Mouse (Mus musculus): ENCODE data around the gene Angel1.

Angel1 gene

DNA sequence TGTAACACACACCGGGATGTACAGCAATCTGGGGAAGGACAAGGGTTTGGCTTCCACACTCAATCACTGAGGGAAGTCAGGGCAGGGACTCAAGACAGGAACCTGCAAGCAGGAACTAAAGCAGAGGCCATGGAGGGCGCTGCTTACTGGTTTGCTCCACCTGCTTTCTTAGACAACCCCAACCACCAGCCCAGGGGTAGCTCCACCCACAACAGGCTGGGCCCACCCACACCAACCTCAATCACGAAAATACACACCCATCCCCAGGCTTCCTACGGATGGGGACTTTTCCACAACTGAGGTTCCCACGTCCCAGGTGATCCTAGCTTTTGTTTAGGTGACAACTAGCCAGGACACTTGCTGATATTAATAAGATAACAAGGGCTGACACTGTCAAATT is 20.4 kb downstream of the Angel1 start:
- in situ Hi-C loops (cut with MboI, MseI) = no loop called here

DNA sequence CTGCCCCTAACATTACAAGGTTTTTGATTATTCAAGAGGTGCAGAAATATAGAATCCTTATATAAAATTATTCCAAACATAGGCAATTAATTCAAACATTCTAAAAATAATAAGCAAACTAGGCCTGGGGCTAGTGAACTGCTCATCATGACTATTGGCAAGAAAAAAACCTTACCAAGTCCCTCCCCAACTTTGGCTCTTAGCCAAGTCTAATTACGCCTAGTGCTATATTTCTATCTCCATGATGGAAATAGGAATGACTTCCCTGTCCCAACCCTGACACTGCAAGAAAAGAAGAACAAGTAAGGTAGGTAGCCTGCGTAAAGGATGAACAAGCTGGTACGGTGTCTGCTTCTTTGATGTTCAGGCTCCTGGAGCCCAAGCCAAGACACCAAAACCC is 23.6 kb downstream of the Angel1 start:
- in situ Hi-C loops (cut with MboI, MseI) = no loop called here

DNA sequence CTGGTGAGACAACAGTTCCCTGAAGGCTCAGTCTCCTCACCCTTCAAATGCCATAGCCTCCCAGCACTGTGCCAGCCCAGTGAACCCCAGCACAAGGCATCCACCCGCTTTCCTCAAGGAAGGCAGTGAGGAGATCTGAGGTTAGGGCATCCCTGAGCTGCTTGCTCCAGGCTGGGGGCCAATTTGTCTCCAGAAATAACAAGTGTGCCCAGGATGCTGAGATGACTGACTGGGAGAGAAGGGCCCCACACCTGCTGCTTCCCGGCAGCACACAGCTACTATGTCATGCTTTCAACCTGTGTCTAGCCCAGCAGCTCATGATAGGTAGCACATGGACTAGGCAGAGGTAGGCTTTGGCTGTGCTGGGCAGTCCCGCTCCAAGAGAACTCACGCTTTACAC is 24.8 kb downstream of the Angel1 start:
- in situ Hi-C loops (cut with MboI, MseI) = no loop called here

DNA sequence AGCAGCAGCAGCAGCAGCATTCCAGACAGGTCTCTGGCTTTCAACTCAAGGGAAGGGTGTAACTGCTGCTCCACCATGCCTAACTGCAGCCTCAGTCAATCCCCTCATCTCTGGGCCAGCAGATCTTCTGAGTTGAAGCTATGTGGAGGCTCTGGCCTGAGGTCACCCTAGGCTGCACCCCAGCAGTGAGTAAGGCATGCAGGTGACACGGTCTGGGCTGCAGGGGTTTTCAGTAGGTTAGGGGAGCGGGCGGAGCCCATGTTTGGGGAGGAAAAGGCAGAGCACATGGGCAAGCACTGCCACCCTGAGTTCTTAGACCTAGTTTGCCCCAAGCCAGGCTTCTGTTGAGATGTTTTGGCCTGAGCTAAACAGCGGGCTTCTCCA is 25.3 kb downstream of the Angel1 start:
- in situ Hi-C loops (cut with MboI, MseI) = no loop called here

DNA sequence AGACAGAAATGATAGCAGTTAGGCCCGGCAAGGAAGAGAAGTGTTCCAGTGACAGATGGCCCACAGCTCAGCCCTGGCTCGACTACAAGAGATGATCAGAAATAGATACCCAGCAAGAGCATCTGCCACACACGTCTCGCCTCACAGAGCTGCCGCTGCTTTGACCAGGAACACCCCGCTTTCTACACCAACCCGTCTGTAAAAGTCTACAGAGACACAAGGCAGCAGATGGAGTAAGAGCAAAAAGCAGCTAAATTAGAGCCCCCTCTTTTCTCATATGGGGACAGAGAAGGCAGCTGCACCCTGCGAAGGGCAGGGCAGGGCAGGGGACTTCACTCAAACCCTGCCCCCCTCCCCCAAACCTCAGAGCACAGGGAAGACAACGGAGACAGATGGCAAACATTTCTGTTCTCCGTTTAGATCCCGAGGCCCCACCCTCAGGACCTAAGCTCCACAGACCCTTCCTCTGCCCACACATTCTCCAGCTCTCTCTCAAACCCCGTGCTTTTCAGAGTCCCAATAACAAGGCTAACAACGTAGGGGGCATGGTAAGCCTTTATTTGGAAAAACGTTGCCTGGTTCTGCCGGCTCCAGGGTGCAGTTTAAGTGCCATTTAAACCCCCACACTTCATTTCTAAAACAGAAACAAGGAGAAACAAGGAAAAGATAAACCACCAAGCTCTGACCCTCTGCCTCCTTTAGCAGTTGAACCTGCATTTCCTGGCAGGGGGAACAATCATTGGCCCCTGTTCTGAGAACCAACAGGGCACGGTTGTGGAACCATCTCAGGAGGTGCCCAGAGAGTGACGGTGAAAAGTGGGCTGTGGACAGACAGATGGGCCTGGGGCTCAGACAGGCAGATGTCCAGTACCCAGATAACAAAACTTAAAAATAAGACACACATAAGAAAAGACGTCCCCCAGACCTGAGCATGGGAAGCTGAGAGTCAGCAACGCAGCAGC is 26.0 kb downstream of the Angel1 start:
- in situ Hi-C loops (cut with MboI, MseI) = no loop called here

DNA sequence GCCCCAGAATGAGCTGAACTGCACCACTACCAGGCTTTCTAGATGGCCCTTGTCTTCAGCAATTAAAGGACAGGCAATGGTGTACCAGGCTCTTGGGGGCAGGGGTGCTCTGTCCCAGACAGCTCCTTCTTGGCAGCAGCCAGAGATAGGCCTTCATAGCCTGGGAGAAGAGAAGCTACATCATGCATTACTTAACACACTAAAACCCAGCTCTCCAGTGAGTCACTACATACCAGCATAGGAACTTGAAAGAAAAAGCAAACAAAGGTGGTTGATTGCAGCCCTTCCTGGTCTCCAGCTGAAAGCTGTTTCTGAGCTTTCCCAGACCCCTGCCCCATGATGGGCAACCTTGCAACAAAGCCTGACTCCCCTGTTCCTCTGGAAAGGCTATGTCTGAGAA is 27.7 kb downstream of the Angel1 start:
- in situ Hi-C loops (cut with MboI, MseI) = no loop called here

DNA sequence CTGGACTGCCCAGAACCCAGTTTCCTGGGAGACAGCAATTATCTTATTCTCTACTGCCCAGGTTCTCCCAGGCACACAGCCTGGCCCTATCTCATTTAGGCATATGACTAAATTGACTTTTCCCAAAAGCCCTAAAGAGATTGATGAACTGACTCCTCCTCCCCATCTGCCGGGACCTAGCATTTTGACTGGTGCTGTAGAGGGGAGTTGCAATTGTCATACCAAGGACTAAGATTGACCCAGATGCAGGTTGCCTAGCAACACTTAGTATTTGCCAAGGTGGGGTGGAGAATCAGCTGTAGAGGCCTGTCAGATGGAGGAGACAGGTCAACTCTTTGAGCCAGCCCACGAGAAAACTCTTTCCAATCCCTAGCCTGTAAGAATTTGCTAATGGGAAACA is 28.3 kb downstream of the Angel1 start:
- in situ Hi-C loops (cut with MboI, MseI) = no loop called here

DNA sequence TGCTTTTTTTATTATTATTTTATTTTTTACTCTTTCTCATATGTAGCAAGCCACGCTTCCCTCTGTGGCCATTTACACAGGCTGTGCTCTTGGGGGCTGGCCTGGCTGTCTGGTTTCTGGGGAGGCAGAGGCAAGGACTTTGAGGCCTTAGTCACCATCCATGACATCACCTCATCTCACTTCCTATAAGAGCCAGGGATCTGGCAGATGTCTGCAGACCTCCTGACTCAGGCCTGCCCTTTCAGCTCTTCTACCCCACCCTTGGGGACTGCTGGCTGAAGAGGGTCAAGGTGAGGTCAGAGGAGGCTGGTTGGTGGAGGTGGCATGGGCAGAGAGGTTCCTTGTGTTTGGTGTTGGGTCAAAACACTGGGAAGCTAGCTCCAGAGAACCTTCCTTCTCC is 31.8 kb downstream of the Angel1 start:
- in situ Hi-C loops (cut with MboI, MseI) = no loop called here

DNA sequence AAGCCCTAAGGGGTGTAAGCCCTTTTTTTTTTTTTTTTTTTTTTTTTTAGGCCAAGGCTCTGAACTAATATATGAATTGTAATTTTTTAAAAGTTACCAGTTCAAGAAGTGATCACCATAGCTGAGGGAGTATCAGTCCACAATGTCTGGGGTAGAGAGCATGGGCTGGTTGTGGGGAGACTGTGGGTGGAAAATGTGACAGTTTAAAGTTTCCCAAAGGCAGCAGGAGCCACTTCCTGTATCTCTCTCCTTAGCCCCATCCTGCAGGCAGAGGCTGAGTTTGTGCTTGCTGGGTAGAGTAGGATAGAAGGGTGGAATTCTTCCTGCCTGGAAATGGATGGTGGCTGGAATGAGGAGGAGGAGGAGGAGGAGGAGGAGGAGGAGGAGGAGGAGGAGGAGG is 32.9 kb downstream of the Angel1 start:
- in situ Hi-C loops (cut with MboI, MseI) = no loop called here

DNA sequence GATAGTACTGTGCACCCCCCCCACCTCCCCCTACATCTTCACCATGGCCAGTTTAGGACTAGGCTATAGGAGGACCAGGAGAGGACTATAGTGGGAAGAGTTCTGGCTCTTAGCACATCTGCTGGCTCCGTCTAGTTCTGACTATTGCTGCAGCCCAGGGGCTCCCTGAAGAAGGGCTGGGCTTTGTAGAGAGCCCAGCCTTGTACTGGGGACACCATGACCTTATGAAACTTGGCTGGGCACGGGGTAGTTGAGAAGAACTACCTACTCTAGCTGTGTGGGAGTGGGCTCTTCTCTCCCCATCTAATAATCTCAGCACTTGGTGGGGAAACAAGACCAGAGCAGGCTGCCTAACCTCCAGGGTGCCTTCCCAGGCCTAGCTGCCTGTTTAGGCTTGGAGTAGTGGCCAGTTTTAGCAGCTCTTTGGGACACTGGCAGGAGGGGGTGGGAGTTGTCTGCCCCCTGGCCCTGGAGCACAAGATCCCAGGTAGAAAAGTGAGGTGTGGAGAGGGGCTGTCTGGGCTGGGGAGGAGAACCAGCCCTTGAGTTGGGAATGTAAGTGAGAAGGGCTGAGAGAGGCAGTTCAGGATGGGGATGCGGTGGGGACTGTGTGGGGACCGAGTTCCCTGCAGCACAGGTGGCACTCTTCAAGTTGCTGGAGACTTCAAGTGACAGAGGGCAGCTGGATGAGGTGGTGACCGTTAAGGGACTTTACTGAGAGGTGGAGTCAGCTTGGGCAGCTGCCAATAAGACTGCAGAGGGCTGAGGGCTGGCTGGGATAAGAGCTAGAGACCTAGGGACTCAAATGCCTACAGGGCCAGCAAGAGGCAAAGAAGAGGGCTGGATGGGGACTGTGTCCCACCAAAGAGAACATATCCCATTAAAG is 33.5 kb downstream of the Angel1 start:
- in situ Hi-C loops (cut with MboI, MseI) = no loop called here

DNA sequence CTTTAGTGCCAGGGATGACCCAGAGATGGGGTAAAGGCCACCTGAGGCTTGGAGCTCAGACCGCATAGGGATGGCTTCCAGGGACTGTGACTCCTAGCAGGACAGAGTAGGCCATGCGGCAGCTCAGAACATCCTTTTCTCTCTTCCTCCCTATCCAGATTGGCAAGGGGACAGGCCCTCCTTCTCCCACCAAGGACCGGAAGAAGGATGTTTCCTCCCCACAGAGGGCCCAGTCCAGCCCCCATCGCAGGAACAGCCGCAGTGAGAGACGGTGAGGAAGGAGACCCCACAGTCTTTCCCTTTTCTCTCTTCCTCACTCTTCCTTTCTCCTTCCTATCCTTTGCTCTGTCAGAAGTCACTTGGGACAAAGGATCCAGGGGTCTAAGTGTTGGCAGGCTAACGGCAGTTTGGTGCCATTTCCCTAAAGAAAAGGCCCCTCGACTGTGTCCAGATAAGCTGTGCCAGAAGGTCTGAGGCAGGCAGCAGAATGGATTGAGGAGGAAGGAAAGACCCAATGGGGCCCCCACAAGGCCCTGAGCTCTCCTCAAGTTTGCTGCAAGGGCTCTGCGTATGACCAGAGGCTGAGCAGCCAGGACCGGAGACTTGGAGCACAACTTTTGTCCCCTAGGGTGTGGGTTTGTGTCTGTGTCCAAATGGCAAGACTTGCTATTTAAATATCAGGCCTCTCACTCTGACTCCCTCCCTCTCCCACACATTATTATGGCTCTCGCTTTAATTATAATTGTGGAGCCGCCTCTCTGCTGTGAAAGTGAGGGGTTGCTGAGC is 35.4 kb downstream of the Angel1 start:
- in situ Hi-C loops (cut with MboI, MseI) = no loop called here

DNA sequence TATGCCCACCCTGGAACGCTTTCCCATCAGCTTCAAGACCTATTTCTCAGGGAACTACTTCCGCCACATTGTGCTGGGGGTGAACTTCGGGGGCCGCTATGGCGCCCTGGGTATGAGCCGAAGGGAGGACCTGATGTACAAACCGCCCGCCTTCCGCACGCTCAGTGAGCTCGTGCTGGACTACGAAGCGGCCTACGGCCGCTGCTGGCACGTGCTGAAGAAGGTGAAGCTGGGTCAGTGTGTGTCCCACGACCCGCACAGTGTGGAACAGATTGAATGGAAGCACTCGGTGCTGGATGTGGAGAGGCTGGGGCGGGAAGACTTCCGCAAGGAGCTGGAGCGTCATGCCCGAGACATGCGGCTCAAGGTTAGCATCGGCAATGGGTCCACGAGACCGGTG is 37.3 kb downstream of the Angel1 start:
- in situ Hi-C loops (cut with MboI, MseI) = no loop called here

DNA sequence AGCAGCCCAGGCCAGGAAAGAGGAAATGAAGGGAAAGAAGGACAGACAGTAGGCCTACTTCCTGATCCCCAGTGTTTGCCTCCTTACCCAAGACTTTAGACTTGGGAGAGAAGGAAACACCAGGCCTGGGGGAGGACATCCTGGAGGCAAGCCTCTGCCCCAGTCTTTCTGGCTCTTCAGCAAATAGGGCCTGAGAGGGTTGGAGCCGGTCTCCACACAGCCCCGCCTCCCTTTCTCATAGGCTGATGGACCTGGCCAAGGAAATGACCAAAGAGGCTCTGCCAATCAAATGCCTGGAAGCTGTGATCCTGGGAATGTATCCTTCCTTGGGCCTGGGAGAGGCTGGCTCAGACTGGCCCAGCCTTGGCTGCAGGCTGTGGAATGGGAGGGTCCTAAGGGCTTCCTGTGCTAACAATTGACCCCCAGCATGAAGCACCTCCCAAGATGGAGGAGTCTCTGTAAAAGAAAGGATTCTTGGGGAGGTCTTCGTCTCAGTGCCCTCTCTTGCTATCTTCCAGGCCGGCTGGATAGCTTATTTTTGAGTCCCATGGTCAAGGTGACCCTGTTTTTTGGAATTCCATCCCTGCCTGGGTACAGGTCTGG is 38.2 kb downstream of the Angel1 start:
- in situ Hi-C loops (cut with MboI, MseI) = no loop called here

DNA sequence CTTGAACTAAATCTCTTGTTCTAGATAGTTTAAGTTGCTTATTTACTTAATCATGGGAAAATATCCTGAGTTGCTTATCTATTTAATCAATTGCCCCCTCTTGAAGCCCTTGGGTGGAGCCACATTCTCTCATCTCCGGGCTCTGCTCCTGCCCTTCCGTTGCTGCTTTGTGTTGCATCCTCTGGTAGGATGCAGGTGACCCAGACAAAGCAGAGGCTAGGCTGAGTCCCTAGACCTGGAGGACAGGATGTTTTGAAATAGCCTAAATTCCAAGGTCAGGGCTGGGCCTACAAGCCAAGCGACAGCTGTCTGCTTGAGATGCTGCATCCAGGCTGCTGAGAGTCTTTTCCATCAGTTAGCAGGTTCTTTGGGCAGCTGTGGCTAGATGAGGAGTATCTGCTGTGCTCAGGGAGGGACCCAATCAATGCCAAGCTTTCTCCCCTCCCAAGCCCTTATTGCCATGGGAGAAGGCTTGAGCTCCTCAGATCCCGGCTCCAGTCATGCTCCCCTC is 38.8 kb downstream of the Angel1 start:
- in situ Hi-C loops (cut with MboI, MseI) = no loop called here

DNA sequence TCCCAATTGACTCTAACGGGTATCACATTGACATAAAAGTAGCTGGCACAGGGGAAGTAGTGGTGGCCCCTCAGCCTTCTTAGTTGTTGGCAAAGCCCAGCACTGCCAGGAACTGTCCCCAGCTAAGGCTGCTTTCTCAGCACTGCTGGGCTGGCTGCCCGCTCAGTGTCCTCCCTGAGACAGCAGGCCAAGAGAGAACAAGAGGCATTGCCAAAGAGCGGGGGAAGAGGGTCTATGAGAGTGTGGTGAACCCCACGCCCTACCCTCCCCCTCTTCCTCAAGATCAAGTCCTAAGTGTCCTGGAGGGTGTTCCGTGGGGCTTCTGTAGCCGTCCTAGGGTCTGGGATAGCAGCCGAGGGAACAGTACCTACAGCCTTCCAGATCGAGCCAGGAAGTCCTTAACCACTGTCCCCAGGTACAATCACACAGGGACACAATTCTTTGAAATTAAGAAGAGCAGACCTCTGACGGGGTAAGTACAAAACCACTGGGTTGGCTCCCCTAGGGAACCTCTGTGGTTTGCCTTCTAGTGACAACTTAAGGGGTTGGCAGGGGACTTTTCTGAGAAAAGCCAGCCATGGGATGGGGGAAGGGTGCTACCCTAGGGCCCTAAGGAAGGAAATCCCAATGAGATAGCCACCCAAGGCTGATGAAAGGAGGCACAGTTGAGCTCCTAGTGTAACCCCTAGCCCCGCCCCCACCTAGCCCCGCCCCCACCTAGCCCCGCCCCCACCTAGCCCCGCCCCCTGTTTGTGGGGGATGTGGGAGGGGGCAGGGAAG is 39.5 kb downstream of the Angel1 start:
- in situ Hi-C loops (cut with MboI, MseI) = no loop called here

DNA sequence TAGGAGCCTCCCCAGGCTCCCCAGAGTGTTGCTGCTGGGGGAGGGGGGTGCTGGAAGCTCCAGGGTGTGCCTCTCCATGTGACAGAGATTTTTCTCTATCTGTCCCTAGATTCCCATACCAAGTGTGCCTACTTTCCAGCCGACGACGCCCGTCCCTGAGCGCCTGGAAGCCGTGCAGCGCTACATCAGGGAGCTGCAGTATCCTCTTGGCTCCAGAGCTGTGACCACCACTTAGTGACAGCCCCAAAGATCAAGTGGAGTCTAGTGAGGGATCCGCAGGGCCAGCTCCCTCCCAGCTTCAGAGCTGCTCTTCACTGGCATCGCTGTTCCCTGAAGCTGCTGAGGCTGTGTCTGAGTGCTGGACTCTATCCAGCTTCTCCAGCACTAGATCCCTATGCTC is 41.0 kb downstream of the Angel1 start:
- in situ Hi-C loops (cut with MboI, MseI) = no loop called here

DNA sequence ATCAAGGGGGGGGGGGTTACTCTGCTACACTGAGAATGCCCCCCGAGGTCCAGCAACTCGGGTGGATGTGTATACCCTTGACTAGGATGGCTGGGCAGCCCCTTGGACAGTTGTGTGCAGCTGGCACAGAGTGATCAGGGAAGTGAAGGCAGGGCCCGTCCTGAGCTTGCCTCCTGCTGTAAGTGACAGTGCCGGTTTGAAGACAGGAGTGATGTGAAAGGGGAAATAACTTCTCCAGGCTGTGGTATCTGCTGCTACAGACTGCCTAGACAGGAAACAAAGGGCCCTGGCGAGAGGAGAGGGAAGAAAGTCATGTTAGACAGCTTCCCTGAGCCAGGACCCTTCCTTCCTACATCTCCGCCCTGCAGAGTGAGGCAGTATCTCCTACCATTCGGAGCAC is 42.6 kb downstream of the Angel1 start:
- in situ Hi-C loops (cut with MboI, MseI) = no loop called here

DNA sequence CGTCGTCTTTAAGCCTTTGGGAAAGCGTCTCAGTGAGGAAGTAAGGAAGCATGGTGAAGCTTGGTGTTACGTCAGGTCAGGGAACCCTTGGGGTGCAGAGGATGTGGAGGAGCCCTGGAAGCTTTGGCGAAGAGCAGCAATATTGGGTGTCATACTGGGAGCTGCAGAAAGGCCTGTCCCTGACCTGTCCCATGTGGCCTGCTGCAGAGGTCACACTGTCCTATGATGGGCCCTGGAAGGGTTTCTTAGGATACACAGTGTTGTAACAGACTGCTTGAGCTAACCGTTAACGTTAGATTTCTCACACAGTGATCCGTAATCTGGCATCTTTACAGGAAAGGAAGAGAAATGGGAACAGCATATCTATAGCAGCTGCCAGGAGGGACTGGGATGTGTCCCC is 44.1 kb downstream of the Angel1 start:
- in situ Hi-C loops (cut with MboI, MseI) = no loop called here

DNA sequence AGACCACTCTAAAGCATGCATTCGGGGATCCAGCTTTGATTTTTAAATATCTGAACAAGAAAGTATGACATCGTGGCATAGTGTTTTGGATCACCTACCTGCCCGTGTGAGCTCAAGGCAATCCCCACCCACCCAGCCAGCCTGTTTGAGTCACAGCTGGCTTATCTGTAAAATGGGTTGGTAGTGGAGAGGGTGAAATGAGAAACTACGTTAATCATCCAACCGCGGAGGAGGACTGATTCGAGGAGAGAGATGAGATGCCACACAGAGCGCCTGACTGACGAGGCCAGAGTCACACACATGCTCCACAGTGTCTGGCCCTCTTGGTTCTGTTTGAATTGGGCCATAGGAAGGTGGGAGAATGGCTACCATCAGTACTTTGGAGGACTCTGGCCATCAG is 44.6 kb downstream of the Angel1 start:
- in situ Hi-C loops (cut with MboI, MseI) = no loop called here

DNA sequence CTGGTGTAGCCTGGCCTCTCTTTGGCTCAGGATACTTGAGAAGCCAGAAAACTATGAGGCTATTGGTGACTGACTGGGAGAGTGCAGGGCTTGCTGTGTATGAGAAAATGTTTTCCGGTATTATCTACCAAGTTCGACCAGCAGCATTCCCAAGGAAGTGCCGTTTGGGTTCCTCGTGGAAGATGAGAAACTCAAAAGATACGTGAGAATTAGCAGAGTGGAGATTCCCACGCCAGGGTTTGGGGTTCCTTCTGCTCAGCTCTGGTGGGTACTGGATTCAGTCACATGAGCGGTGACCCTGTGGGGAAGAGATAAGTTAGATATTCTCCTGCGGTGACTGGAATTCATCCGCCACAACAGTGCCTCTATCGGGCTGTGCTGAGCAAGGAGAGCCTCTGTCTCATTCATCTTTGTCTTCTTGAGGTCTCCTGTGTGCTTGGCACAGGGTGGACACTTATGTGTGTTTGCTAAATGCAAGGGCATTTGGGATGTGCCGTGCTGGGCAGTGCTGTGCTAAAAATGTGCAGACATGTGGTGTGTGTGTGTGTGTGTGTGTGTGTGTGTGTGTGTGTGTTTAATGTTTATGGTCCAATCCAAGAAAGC is 45.6 kb downstream of the Angel1 start:
- in situ Hi-C loops (cut with MboI, MseI) = no loop called here

Data from regulatory T cell (primary cell).